Mouse (Mus musculus) adipocyte (in vitro differentiated cells): ENCODE results near the gene Evx2.

Experiments
- DNase-seq: peaks from one replicate; pipeline ENCODE4 v3.0.0-alpha.2; 2016; ENCODE audit warnings: low spot score

Gene Evx2

GRCm38 (mm10) chr2:74659507-74660005 is at the start of gene Evx2:
Gene Evx2, minus strand, starts transcription at chr2:74659557.
- DNase-seq = no peak

GRCm38 (mm10) chr2:74708676-74709075 is 49.3 kb upstream of the Evx2 start:
- peak; percentile 89 for DNase-seq

- peak; percentile 43 for DNase-seq
Measured at GRCm38 (mm10) chr2:74707599-74707998, 48.2 kb upstream of the Evx2 start.

- peak; percentile 36 for DNase-seq
Measured at GRCm38 (mm10) chr2:74706393-74706960, 47.1 kb upstream of the Evx2 start.

- DNase-seq = peak; percentile 77
Measured at GRCm38 (mm10) chr2:74705467-74706089, 46.2 kb upstream of the Evx2 start.

GRCm38 (mm10) chr2:74704999-74705466 is 45.7 kb upstream of the Evx2 start:
- DNase-seq = no peak

GRCm38 (mm10) chr2:74704393-74704998 is 45.1 kb upstream of the Evx2 start, which contains the start of gene Hoxd8:
Gene Hoxd8, plus strand, starts transcription at chr2:74704615.
- peak; percentile 77 for DNase-seq

- DNase-seq = no peak
Measured at GRCm38 (mm10) chr2:74703720-74704392, 44.5 kb upstream of the Evx2 start.

GRCm38 (mm10) chr2:74703317-74703716 is 44.0 kb upstream of the Evx2 start:
- no peak for DNase-seq

GRCm38 (mm10) chr2:74702820-74703219 is 43.5 kb upstream of the Evx2 start:
- DNase-seq = no peak

- DNase-seq = peak; percentile 91
Measured at GRCm38 (mm10) chr2:74701949-74702819, 42.8 kb upstream of the Evx2 start.

- DNase-seq = no peak
Measured at GRCm38 (mm10) chr2:74700546-74701112, 41.3 kb upstream of the Evx2 start.

- DNase-seq = no peak
Measured at GRCm38 (mm10) chr2:74699664-74700545, 40.5 kb upstream of the Evx2 start.

- no peak for DNase-seq
Measured at GRCm38 (mm10) chr2:74699053-74699430, 39.7 kb upstream of the Evx2 start.

GRCm38 (mm10) chr2:74698201-74699052 is 39.1 kb upstream of the Evx2 start:
- peak; percentile 56 for DNase-seq

- DNase-seq = peak; percentile 64
Measured at GRCm38 (mm10) chr2:74697567-74698121, 38.3 kb upstream of the Evx2 start, which contains the start of gene Hoxd9. Gene Hoxd9, plus strand, starts transcription at chr2:74697727.

- no peak for DNase-seq
Measured at GRCm38 (mm10) chr2:74696442-74697335, 37.3 kb upstream of the Evx2 start.
